Mouse (Mus musculus) intestine, postnatal 0 days (tissue): Measurements from ENCODE around the gene Usp50. TPM values are rescaled to one million over a fixed set of nuclear protein-coding genes. Genes with fewer than 3 reads are reported as not detected.

Experiments
- ATAC-seq: fragments of 200-750 bp; cut with Nextera tagmentation; 2 replicates; pipeline ENCODE4 v1.8.0; 2017; ENCODE audit warnings: mild to moderate bottlenecking, moderate TSS enrichment, moderate library complexity
- H3K27ac ChIP-seq: fragments of 300-500 bp; sonication (generic); 2 replicates; pipeline ENCODE4 v1.5.1; 2014; ENCODE audit warnings: mild to moderate bottlenecking, low read depth, low read length, moderate library complexity
- H3K27me3 ChIP-seq: fragments of 300-500 bp; sonication (generic); replicated peaks from 2 replicates; pipeline ENCODE4 v1.6.1; 2014; ENCODE audit warnings: low read length, mixed read lengths; ENCODE audit not compliant: control insufficient read depth, insufficient read depth
- H3K36me3 ChIP-seq: fragments of 300-500 bp; sonication (generic); 2 replicates; pipeline ENCODE4 v1.6.1; 2014; ENCODE audit warnings: mild to moderate bottlenecking, moderate library complexity; ENCODE audit not compliant: control insufficient read depth, insufficient read depth
- H3K4me1 ChIP-seq: fragments of 300-500 bp; sonication (generic); replicated peaks from 2 replicates; pipeline ENCODE4 v1.6.1; 2014; ENCODE audit warnings: antibody characterized with exemption, low read length, mixed read lengths; ENCODE audit not compliant: control insufficient read depth, insufficient read depth
- H3K4me2 ChIP-seq: fragments of 300-500 bp; sonication (generic); replicated peaks from 2 replicates; pipeline ENCODE4 v1.6.1; 2014; ENCODE audit warnings: low read depth, mild to moderate bottlenecking, moderate library complexity
- H3K4me3 ChIP-seq: fragments of 300-500 bp; sonication (generic); 2 replicates; pipeline ENCODE4 v1.5.1; 2014; ENCODE audit warnings: low read depth, low read length
- H3K9ac ChIP-seq: fragments of 300-500 bp; sonication (generic); 2 replicates; pipeline ENCODE4 v1.6.1; 2014; ENCODE audit warnings: mild to moderate bottlenecking, low read depth, low read length
- H3K9me3 ChIP-seq: fragments of 300-500 bp; sonication (generic); 2 replicates; pipeline ENCODE4 v1.6.1; 2016; ENCODE audit warnings: mixed run types; ENCODE audit not compliant: control insufficient read depth
- CTCF ChIP-seq: sonication (generic); IDR thresholded peaks from 2 replicates; pipeline ENCODE4 v1.5.1; 2016; ENCODE audit warnings: low read depth, mild to moderate bottlenecking, control low read depth, antibody characterized with exemption, moderate library complexity
- WGBS: fragments of 180-500 bp; shearing (Covaris S2); extraction: QIAGEN DNeasy Blood & Tissue Kit; methylation state at CpG from one replicate; pipeline ENCODE4 v1.1.7; 2014; 5-methylcytosine and 5-hydroxymethylcytosine counted together
- polyA plus RNA-seq: library from polyadenylated mRNA; unstranded; fragments of >200 nt; fragmentation: Nextera tagmentation; extraction: Ambion mirVana; gene quantifications from 2 replicates; pipeline ENCODE4 v1.2.1, GENCODE M21; 2015

Usp50 gene
- polyA plus RNA-seq, 1 experiment from 2014 or later: 2.0 TPM

DNA sequence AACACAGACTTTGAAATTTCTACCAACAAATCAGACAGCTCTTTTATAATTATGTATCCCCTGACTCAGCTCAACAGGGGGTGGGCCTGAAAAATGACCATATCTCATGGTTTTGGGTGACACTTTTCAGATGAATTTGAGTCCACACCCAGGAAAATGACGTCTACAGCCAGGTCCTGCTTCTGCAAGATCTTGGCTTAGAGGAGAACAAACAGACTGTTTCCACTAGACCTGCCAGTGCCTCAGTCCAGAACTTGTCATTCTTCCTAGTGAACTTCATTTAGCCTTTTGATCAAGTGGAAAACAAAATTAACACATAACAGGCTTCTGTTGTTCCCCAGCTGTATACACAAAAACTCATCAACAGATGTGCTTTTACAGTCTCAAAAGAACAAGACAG lies 6.9 kb downstream of the Usp50 start:
- Histone ChIP-seq H3K9me3 (no peaks in the 10 kb centered on the region), H3K27me3 (no peaks in the 10 kb centered on the region), H3K9ac (no peak overlapping the region), H3K4me1 (no peaks in the 10 kb centered on the region), H3K36me3 (no peaks in the 10 kb centered on the region), H3K4me3 (no peak overlapping the region), H3K4me2 (no peak overlapping the region), H3K27ac (no peak overlapping the region)
- no peak for TF ChIP-seq CTCF
- ATAC-seq: no peak
- WGBS: 21% methylated on average over 1 of the region's 1 CpGs

DNA sequence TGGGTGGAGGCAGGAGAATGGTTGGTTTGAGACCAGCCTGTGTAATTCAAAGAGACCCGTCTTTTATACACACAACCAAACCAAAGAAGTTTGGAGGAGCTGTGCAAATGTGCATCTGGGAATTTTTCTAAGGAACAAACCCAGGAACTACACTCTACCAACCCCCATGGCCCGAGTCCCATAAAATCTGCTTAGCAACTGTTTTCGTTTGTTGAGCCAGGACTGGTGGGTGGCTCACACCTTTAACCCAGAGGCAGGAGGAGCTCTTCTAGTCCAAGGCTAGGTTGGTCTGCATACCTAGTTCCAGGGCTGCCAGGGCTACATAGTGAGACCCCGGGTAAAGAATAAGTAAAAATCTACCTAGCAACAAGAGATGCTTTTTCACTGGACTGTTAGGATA lies 7.3 kb downstream of the Usp50 start:
- no peak overlapping the region for H3K27ac ChIP-seq
- H3K4me2 ChIP-seq: no peak overlapping the region
- TF ChIP-seq CTCF: no peak
- H3K9ac ChIP-seq: no peak overlapping the region
- ATAC-seq: no peak
- H3K4me3 ChIP-seq: no peak overlapping the region
- H3K9me3 ChIP-seq: no peaks in the 10 kb centered on the region
- H3K36me3 ChIP-seq: no peaks in the 10 kb centered on the region
- H3K27me3 ChIP-seq: no peaks in the 10 kb centered on the region
- no peaks in the 10 kb centered on the region for H3K4me1 ChIP-seq
- WGBS: 60% methylated on average over 4 of the region's 4 CpGs

DNA sequence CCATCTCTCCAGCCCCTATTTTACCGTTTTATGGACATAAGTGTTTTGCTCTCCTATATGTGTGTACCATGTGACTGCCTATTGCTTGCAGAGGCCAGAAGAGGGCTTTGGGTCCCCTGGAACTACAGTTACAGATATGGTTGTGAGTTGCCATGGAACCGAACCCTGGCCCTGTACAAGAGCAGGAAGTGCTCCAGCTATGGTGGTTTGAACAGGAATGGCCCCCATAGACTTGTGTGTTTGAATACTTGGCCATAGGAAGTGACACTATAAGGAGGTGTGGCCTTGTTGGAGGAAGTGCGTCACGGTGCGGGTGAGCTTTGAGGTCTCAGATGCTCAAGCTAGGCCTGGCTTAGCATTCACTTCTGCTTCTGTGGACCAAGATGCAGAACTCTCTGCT lies 11.1 kb downstream of the Usp50 start:
- Histone ChIP-seq H3K4me3 (no peak overlapping the region), H3K9me3 (no peaks in the 10 kb centered on the region), H3K4me2 (no peak overlapping the region), H3K9ac (no peak overlapping the region), H3K36me3 (no peaks in the 10 kb centered on the region), H3K27ac (no peak overlapping the region), H3K4me1 (no peaks in the 10 kb centered on the region), H3K27me3 (no peaks in the 10 kb centered on the region)
- no peak for ATAC-seq
- WGBS: 89% methylated on average over 5 of the region's 5 CpGs
- TF ChIP-seq CTCF: no peak

DNA sequence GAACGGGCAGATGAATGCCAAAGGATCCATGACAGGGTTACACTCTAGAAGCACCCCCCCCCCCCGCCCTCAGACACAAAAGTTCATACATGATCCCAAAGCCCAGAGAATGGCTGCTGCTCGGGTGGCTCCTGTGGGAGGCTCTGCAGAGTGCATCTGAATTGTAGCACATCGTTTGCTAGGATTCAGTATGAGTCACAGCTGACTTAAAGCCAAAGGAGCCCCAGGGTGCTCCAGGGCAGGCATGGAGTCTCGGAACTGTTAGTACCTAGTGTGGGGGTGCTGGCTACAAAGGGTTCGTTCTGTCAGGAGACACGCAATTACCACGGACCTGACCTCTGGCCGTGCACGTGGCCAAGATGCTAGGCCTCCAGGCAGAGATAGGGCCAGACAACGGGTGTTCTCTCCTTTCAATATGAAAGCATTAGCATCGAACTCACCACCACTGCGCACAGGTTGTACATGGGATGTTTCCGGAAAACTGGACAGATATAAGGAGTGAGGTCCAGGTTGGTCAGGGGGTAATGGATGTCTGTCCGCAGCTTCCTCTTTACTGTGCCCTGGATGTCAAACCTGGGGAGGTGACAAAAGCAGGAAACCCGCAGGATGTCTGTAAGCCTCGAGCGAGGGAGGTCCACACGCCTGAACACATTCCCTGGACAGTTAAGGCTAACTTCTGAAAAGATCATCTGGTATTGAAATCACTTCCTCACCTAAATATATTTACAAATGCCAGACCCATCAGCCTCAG lies 13.7 kb downstream of the Usp50 start:
- Histone ChIP-seq H3K9me3 (no peaks in the 10 kb centered on the region), H3K9ac (no peak overlapping the region), H3K4me3 (no peak overlapping the region), H3K4me1 (no peaks in the 10 kb centered on the region), H3K36me3 (no peaks in the 10 kb centered on the region; the same call in 1 of the 2 replicates), H3K4me2 (no peak overlapping the region), H3K27me3 (no peaks in the 10 kb centered on the region), H3K27ac (no peak overlapping the region)
- ATAC-seq: no peak
- WGBS: 70% methylated on average over 19 of the region's 19 CpGs
- TF ChIP-seq CTCF: no peak

DNA sequence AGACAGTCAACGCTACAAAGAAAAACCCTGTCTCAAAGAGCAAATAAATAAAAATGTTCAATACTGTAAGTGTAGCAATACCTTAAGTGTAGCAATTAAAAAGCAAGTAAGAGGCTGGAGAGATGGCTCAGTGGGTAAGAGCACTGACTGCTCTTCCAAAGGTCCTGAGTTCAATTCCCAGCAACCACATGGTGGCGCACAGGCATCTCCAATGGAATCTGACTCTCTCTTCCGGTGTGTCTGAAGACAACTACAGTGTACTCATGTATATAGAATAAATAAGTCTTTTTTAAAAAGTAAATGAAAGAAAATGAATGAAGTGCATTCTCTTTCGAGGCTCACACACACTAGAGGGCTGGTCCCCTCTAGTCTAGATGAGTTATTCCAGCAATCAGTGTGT lies 15.1 kb downstream of the Usp50 start:
- TF ChIP-seq CTCF: peak; percentile 55
- WGBS: 73% methylated on average over 4 of the region's 4 CpGs

DNA sequence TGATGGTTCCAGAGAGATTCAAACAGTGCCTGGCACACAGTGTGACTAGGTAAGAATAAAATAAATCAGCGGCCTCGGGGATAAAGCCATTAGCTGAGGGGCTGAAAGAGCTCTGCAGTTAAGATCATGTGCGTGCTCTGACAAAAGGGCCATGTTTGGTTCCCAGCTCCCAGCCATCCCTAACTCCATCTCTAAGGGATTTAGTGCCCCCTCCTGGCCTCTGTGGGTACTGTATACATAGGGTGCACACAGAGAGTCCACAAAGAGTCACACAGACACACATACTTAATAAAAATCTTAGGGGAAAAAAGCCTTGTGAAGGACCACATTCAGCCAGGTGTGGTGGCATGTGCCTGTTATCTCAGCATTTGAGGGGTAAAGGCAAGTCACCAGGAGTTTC lies 15.7 kb downstream of the Usp50 start:
- no peak; the same call in 1 of the 2 replicates for TF ChIP-seq CTCF
- 99% methylated on average over 3 of the region's 3 CpGs for WGBS

More for the DNA sequence above, 15.1 kb downstream of the Usp50 start:
- Histone ChIP-seq H3K27ac (no peak overlapping the region), H3K27me3 (no peaks in the 10 kb centered on the region), H3K9me3 (no peaks in the 10 kb centered on the region), H3K4me2 (no peak overlapping the region), H3K9ac (no peak overlapping the region), H3K36me3 (no peaks in the 10 kb centered on the region; the same call in 1 of the 2 replicates), H3K4me1 (no peaks in the 10 kb centered on the region), H3K4me3 (no peak overlapping the region)
- ATAC-seq: no peak

More for the DNA sequence above, 15.7 kb downstream of the Usp50 start:
- H3K4me2 ChIP-seq: no peak overlapping the region
- ATAC-seq: no peak
- peaks cover 2% of the 10 kb centered on the region; the same call in 1 of the 2 replicates for H3K36me3 ChIP-seq
- H3K9me3 ChIP-seq: no peaks in the 10 kb centered on the region
- H3K27me3 ChIP-seq: no peaks in the 10 kb centered on the region
- no peak overlapping the region for H3K27ac ChIP-seq
- no peaks in the 10 kb centered on the region for H3K4me1 ChIP-seq
- no peak overlapping the region for H3K9ac ChIP-seq
- no peak overlapping the region for H3K4me3 ChIP-seq
